Mouse (Mus musculus): ENCODE measurements around the gene Gm13083. TPM values are rescaled to one million over a fixed set of nuclear protein-coding genes. Genes with fewer than 3 reads are reported as not detected.
"Not testable (repeated sequence)": the region's sequence is repeated elsewhere in the genome, so short reads cannot be mapped to it uniquely, and the experiment has no call there.

Gm13083 gene
- not detected in 2 replicates for polyA plus RNA-seq (2014; fragmentation: Nextera tagmentation; extraction: Ambion mirVana)

- not testable (repeated sequence) for ATAC-seq (ENCODE audit: low read depth); H3K4me2 ChIP-seq (ENCODE audit: low read depth, low read length); H3K36me3 ChIP-seq (ENCODE audit: control insufficient read depth, insufficient read depth, low read length); H3K27ac ChIP-seq (ENCODE audit: low read depth, low read length); H3K4me3 ChIP-seq (ENCODE audit: low read depth, low read length); H3K27me3 ChIP-seq (ENCODE audit: control insufficient read depth, insufficient read depth, low read length); H3K9me3 ChIP-seq (ENCODE audit: control insufficient read depth, low read length); H3K4me1 ChIP-seq (ENCODE audit: control insufficient read depth, insufficient read depth, low read length); H3K9ac ChIP-seq (replicated peaks; ENCODE audit: low read depth, low read length)
These were observed at the start of gene Gm13083 for GRCm38 (mm10) chr4:143614703-143615102. Gm13083 (plus strand) TSS chr4:143615003.

- not testable (repeated sequence) for H3K9ac ChIP-seq (replicated peaks; ENCODE audit: low read depth, low read length); H3K36me3 ChIP-seq (ENCODE audit: control insufficient read depth, insufficient read depth, low read length); H3K4me1 ChIP-seq (ENCODE audit: control insufficient read depth, insufficient read depth, low read length); H3K9me3 ChIP-seq (ENCODE audit: control insufficient read depth, low read length); ATAC-seq (ENCODE audit: low read depth); H3K27me3 ChIP-seq (ENCODE audit: control insufficient read depth, insufficient read depth, low read length); H3K4me3 ChIP-seq (ENCODE audit: low read depth, low read length); H3K27ac ChIP-seq (ENCODE audit: low read depth, low read length); H3K4me2 ChIP-seq (ENCODE audit: low read depth, low read length)
- WGBS = 87% methylated on average over 9 of the region's 9 CpGs
These were observed 2.9 kb upstream of the Gm13083 start for GRCm38 (mm10) chr4:143611927-143612326.

- H3K4me2 ChIP-seq (ENCODE audit: low read depth, low read length); H3K27ac ChIP-seq (ENCODE audit: low read depth, low read length); H3K4me1 ChIP-seq (ENCODE audit: control insufficient read depth, insufficient read depth, low read length); H3K27me3 ChIP-seq (ENCODE audit: control insufficient read depth, insufficient read depth, low read length); H3K4me3 ChIP-seq (ENCODE audit: low read depth, low read length); H3K36me3 ChIP-seq (ENCODE audit: control insufficient read depth, insufficient read depth, low read length); H3K9me3 ChIP-seq (ENCODE audit: control insufficient read depth, low read length); H3K9ac ChIP-seq (replicated peaks; ENCODE audit: low read depth, low read length); ATAC-seq (ENCODE audit: low read depth): not testable (repeated sequence)
- WGBS = 92% methylated on average over 4 of the region's 4 CpGs
These were observed 3.3 kb downstream of the Gm13083 start for GRCm38 (mm10) chr4:143618101-143618500.

- H3K4me2 ChIP-seq (ENCODE audit: low read depth, low read length); H3K27ac ChIP-seq (ENCODE audit: low read depth, low read length); ATAC-seq (ENCODE audit: low read depth); H3K27me3 ChIP-seq (ENCODE audit: control insufficient read depth, insufficient read depth, low read length); H3K4me3 ChIP-seq (ENCODE audit: low read depth, low read length); H3K9ac ChIP-seq (replicated peaks; ENCODE audit: low read depth, low read length); H3K9me3 ChIP-seq (ENCODE audit: control insufficient read depth, low read length); H3K36me3 ChIP-seq (ENCODE audit: control insufficient read depth, insufficient read depth, low read length); H3K4me1 ChIP-seq (ENCODE audit: control insufficient read depth, insufficient read depth, low read length): not testable (repeated sequence)
These were observed 42.3 kb downstream of the Gm13083 start, which contains the start of gene Gm13088 for GRCm38 (mm10) chr4:143657146-143657545. Gm13088 (minus strand) TSS chr4:143657246.

Other genes starting within 250 kb of the Gm13083 start
- gene Pramel1, start 220.6 kb upstream of the Gm13083 start, polyA plus RNA-seq (2014; fragmentation: Nextera tagmentation; extraction: Ambion mirVana) = not detected in 2 replicates
- 20.7 and 24.2 TPM in 2 replicates for gene Pramef8, start 202.6 kb upstream of the Gm13083 start, polyA plus RNA-seq (2014; fragmentation: Nextera tagmentation; extraction: Ambion mirVana)
- gene Oog4, start 164.7 kb upstream of the Gm13083 start, polyA plus RNA-seq (2014; fragmentation: Nextera tagmentation; extraction: Ambion mirVana) = not detected in 2 replicates
- not detected in 2 replicates for gene Gm13043, start 103.7 kb upstream of the Gm13083 start, polyA plus RNA-seq (2014; fragmentation: Nextera tagmentation; extraction: Ambion mirVana)
- not detected in 2 replicates for gene Gm13040, start 79.0 kb upstream of the Gm13083 start, polyA plus RNA-seq (2014; fragmentation: Nextera tagmentation; extraction: Ambion mirVana)
- not detected in 2 replicates for gene BC080695, start 63.3 kb upstream of the Gm13083 start, polyA plus RNA-seq (2014; fragmentation: Nextera tagmentation; extraction: Ambion mirVana)
- not detected in 2 replicates for gene Gm13057, start 63.3 kb upstream of the Gm13083 start, polyA plus RNA-seq (2014; fragmentation: Nextera tagmentation; extraction: Ambion mirVana)
- gene Gm13088, start 42.2 kb downstream of the Gm13083 start, polyA plus RNA-seq (2014; fragmentation: Nextera tagmentation; extraction: Ambion mirVana) = not detected in 2 replicates
- gene Gm13089, start 87.7 kb downstream of the Gm13083 start, polyA plus RNA-seq (2014; fragmentation: Nextera tagmentation; extraction: Ambion mirVana) = not detected in 2 replicates
- gene Gm13078, start 104.5 kb downstream of the Gm13083 start, polyA plus RNA-seq (2014; fragmentation: Nextera tagmentation; extraction: Ambion mirVana) = not detected in 2 replicates
- gene Gm13023, start 174.3 kb downstream of the Gm13083 start, polyA plus RNA-seq (2014; fragmentation: Nextera tagmentation; extraction: Ambion mirVana) = not detected in 2 replicates
- not detected in 2 replicates for gene Gm13084, start 201.1 kb downstream of the Gm13083 start, polyA plus RNA-seq (2014; fragmentation: Nextera tagmentation; extraction: Ambion mirVana)
- not detected in 2 replicates for gene Gm13103, start 231.5 kb downstream of the Gm13083 start, polyA plus RNA-seq (2014; fragmentation: Nextera tagmentation; extraction: Ambion mirVana)